Mouse (Mus musculus): Measurements from ENCODE around the gene Slc50a1. TPM values are rescaled to one million over a fixed set of nuclear protein-coding genes. Genes with fewer than 3 reads are reported as not detected.

The Slc50a1 gene
- polyA plus RNA-seq, 1 experiment, result 48.7 TPM

Other genes starting within 250 kb of the Slc50a1 start
- 20.2 TPM for gene Rusc1, start 177.3 kb downstream of the Slc50a1 start, polyA plus RNA-seq (2012; fragmentation: generic; extraction: Trizol)
- gene Gm43738, start 169.5 kb downstream of the Slc50a1 start, polyA plus RNA-seq (2012; fragmentation: generic; extraction: Trizol), result 0.02 TPM
- gene Fdps, start 168.6 kb downstream of the Slc50a1 start, polyA plus RNA-seq (2012; fragmentation: generic; extraction: Trizol), result 863 TPM
- not detected for gene Pklr, start 134.4 kb downstream of the Slc50a1 start, polyA plus RNA-seq (2012; fragmentation: generic; extraction: Trizol)
- gene Hcn3, start 110.4 kb downstream of the Slc50a1 start, polyA plus RNA-seq (2012; fragmentation: generic; extraction: Trizol), result 0.10 TPM
- 22.2 TPM for gene Clk2, start 105.8 kb downstream of the Slc50a1 start, polyA plus RNA-seq (2012; fragmentation: generic; extraction: Trizol)
- gene Scamp3, start 93.1 kb downstream of the Slc50a1 start, polyA plus RNA-seq (2012; fragmentation: generic; extraction: Trizol), result 127 TPM
- gene Fam189b, start 87.4 kb downstream of the Slc50a1 start, polyA plus RNA-seq (2012; fragmentation: generic; extraction: Trizol), result 15.0 TPM
- gene Gba, start 67.6 kb downstream of the Slc50a1 start, polyA plus RNA-seq (2012; fragmentation: generic; extraction: Trizol), result 52.5 TPM
- gene Thbs3, start 55.4 kb downstream of the Slc50a1 start, polyA plus RNA-seq (2012; fragmentation: generic; extraction: Trizol), result 5.9 TPM
- gene Mtx1, start 43.5 kb downstream of the Slc50a1 start, polyA plus RNA-seq (2012; fragmentation: generic; extraction: Trizol), result 114 TPM
- gene Muc1, start 41.5 kb downstream of the Slc50a1 start, polyA plus RNA-seq (2012; fragmentation: generic; extraction: Trizol), result 0.37 TPM
- gene Krtcap2, start 24.6 kb downstream of the Slc50a1 start, polyA plus RNA-seq (2012; fragmentation: generic; extraction: Trizol), result 371 TPM
- 15.2 TPM for gene Trim46, start 24.3 kb downstream of the Slc50a1 start, polyA plus RNA-seq (2012; fragmentation: generic; extraction: Trizol)
- 222 TPM for gene Dpm3, start 11.2 kb downstream of the Slc50a1 start, polyA plus RNA-seq (2012; fragmentation: generic; extraction: Trizol)
- gene Efna1, start 10.6 kb upstream of the Slc50a1 start, polyA plus RNA-seq (2012; fragmentation: generic; extraction: Trizol), result 8.2 TPM
- gene Efna3, start 52.4 kb upstream of the Slc50a1 start, polyA plus RNA-seq (2012; fragmentation: generic; extraction: Trizol), result 1.8 TPM
- 5.4 TPM for gene Efna4, start 67.5 kb upstream of the Slc50a1 start, polyA plus RNA-seq (2012; fragmentation: generic; extraction: Trizol)
- gene Adam15, start 79.4 kb upstream of the Slc50a1 start, polyA plus RNA-seq (2012; fragmentation: generic; extraction: Trizol), result 78.4 TPM
- gene Dcst2, start 91.4 kb upstream of the Slc50a1 start, polyA plus RNA-seq (2012; fragmentation: generic; extraction: Trizol), result 0.01 TPM
- gene Dcst1, start 94.7 kb upstream of the Slc50a1 start, polyA plus RNA-seq (2012; fragmentation: generic; extraction: Trizol), result 0.41 TPM
- 47.0 TPM for gene Zbtb7b, start 124.2 kb upstream of the Slc50a1 start, polyA plus RNA-seq (2012; fragmentation: generic; extraction: Trizol)
- gene Lenep, start 132.2 kb upstream of the Slc50a1 start, polyA plus RNA-seq (2012; fragmentation: generic; extraction: Trizol), result not detected
- gene Flad1, start 141.3 kb upstream of the Slc50a1 start, polyA plus RNA-seq (2012; fragmentation: generic; extraction: Trizol), result 19.8 TPM
- gene Cks1b, start 147.8 kb upstream of the Slc50a1 start, polyA plus RNA-seq (2012; fragmentation: generic; extraction: Trizol), result 113 TPM
- 95.5 TPM for gene Shc1, start 147.9 kb upstream of the Slc50a1 start, polyA plus RNA-seq (2012; fragmentation: generic; extraction: Trizol)
- 58.5 TPM for gene Pygo2, start 159.6 kb upstream of the Slc50a1 start, polyA plus RNA-seq (2012; fragmentation: generic; extraction: Trizol)
- 159 TPM for gene Pbxip1, start 166.1 kb upstream of the Slc50a1 start, polyA plus RNA-seq (2012; fragmentation: generic; extraction: Trizol)
- 67.9 TPM for gene Pmvk, start 184.0 kb upstream of the Slc50a1 start, polyA plus RNA-seq (2012; fragmentation: generic; extraction: Trizol)
- gene Kcnn3, start 249.6 kb upstream of the Slc50a1 start, polyA plus RNA-seq (2012; fragmentation: generic; extraction: Trizol), result 0.68 TPM

Measured in myocyte (in vitro differentiated cells).